Mouse (Mus musculus) lung, postnatal 0 days (tissue): ENCODE measurements at regions not wholly inside any gene's neighbourhood (a gene's known extent, or its start where the extent isn't known, plus 50 kb on each side); places are given as distances from the start of the nearest gene placed in this dataset.

ENCODE experiments used
- CTCF ChIP-seq: IDR thresholded peaks from 2 replicates; pipeline ENCODE4 v1.5.1; 2016; ENCODE audit warnings: antibody characterized with exemption, mild to moderate bottlenecking
- EP300 ChIP-seq: IDR thresholded peaks from 2 replicates; pipeline ENCODE4 v1.6.1; 2016; ENCODE audit warnings: antibody characterized with exemption, mild to moderate bottlenecking, control low read depth

- TF ChIP-seq CTCF (no peak), EP300 (no peak)
These were observed 198.9 kb downstream of the Foxo1 start for GRCm38 (mm10) chr3:52466984-52467565.
